Mouse (Mus musculus) heart, postnatal 0 days (tissue): ENCODE results near the gene Tuba3a.

Source experiments
- CTCF ChIP-seq: IDR thresholded peaks from 2 replicates; pipeline ENCODE4 v1.5.1; 2016; ENCODE audit warnings: antibody characterized with exemption, control low read depth, low read depth
- EP300 ChIP-seq: IDR thresholded peaks from 2 replicates; pipeline ENCODE4 v1.6.1; 2016; ENCODE audit warnings: antibody characterized with exemption, low read depth

DNA sequence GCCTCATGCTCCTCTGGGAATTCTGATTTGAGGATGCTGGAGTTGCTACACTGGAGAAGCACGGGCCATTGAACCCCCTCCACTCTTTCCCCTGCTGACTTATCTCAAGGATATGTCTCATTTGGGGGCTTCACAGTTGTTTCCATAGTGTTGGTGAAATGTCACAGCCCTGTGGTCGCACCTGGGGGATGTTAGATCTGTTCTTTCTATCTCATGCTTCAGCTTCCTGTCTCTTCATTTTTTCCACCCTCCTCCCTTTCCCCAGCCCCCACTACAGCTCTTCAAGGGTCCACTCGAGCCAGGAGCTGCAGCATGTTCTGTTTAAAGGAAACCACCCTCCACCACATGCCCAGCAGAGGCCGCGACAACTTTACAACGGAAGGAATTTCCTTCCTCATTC is 47.4 kb downstream of the Tuba3a start:
- TF ChIP-seq CTCF (no peak), EP300 (no peak)
